Mouse (Mus musculus) E14TG2a.4 (cell line): Measurements from ENCODE around the gene Tasp1.

Source experiments
- H3K27me3 ChIP-seq: 2 replicates; pipeline ENCODE4 v1.6.1; 2014; ENCODE audit warnings: low read length, control low read depth; ENCODE audit not compliant: insufficient read depth
- H3K36me3 ChIP-seq: 2 replicates; pipeline ENCODE4 v1.6.1; 2014; ENCODE audit warnings: low read length, control low read depth; ENCODE audit not compliant: insufficient read depth
- H3K4me1 ChIP-seq: replicated peaks from 2 replicates; pipeline ENCODE4 v1.6.1; 2014; ENCODE audit warnings: low read depth, low read length, control low read depth
- H3K4me3 ChIP-seq: replicated peaks from 2 replicates; pipeline ENCODE4 v1.5.1; 2014; ENCODE audit warnings: mild to moderate bottlenecking, low read length
- H3K9me3 ChIP-seq: 2 replicates; pipeline ENCODE4 v1.6.1; 2014; ENCODE audit warnings: low read length, control low read depth
- CTCF ChIP-seq: conservative IDR thresholded peaks from 2 replicates; pipeline ENCODE4 v1.5.1; 2014; ENCODE audit warnings: low read length
- NANOG ChIP-seq: IDR thresholded peaks from 2 replicates; pipeline ENCODE4 v1.6.1; 2014; ENCODE audit warnings: borderline replicate concordance, low read length, mixed read lengths
- POU5F1 ChIP-seq: IDR thresholded peaks from 2 replicates; pipeline ENCODE4 v1.6.1; 2014; ENCODE audit warnings: low read length, borderline replicate concordance

Tasp1 gene

GRCm38 (mm10) chr2:139788658-139789057 is 277.9 kb downstream of the Tasp1 start:
- no peaks in the 10 kb centered on the region for H3K27me3 ChIP-seq
- no peak for TF ChIP-seq NANOG
- no peak for TF ChIP-seq CTCF
- TF ChIP-seq POU5F1: no peak
- H3K36me3 ChIP-seq: no peaks in the 10 kb centered on the region
- H3K4me3 ChIP-seq: no peak overlapping the region
- no peaks in the 10 kb centered on the region; the same call in 1 of the 2 replicates for H3K4me1 ChIP-seq
- no peaks in the 10 kb centered on the region for H3K9me3 ChIP-seq

- Histone ChIP-seq H3K9me3 (no peaks in the 10 kb centered on the region), H3K4me3 (no peak overlapping the region), H3K27me3 (no peaks in the 10 kb centered on the region), H3K4me1 (no peaks in the 10 kb centered on the region), H3K36me3 (no peaks in the 10 kb centered on the region)
- TF ChIP-seq POU5F1 (no peak), CTCF (no peak), NANOG (no peak)
These were observed 281.7 kb downstream of the Tasp1 start for GRCm38 (mm10) chr2:139784946-139785345.

DNA sequence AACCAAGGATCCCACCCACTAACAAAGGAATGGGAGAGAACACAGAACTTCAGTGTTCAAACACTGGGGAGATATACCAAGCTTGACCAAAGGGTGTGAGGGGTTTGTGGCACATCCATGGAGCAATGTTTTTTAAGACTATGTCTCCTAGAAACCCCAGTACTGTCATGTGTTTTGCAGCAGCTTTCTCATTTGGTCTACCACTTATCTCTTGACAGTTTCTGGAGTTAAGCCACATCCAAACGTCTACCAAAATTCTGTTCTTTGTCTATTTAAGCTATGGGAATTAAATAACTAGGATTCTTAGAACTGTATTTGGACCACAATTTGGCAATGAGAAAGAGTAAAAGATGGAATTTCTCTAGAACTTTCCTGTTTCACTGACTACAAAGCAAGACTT is 282.1 kb downstream of the Tasp1 start:
- H3K36me3 ChIP-seq: no peaks in the 10 kb centered on the region
- H3K4me3 ChIP-seq: no peak overlapping the region
- H3K27me3 ChIP-seq: no peaks in the 10 kb centered on the region
- no peaks in the 10 kb centered on the region for H3K9me3 ChIP-seq
- TF ChIP-seq CTCF: no peak
- TF ChIP-seq NANOG: no peak
- TF ChIP-seq POU5F1: no peak
- no peaks in the 10 kb centered on the region for H3K4me1 ChIP-seq
